Mouse (Mus musculus) embryonic facial prominence, embryonic 12.5 days (tissue): Measurements from ENCODE around the gene Zfc3h1. TPM values are rescaled to one million over a fixed set of nuclear protein-coding genes. Genes with fewer than 3 reads are reported as not detected.
A peak's percentile ranks its signal among the peaks of the same experiment; 100 is the strongest.

ENCODE experiments used
- ATAC-seq: fragments of 200-750 bp; cut with Nextera tagmentation; 2 replicates; pipeline ENCODE4 v1.8.0; 2017; ENCODE audit not compliant: insufficient number of reproducible peaks, insufficient read depth, low FRiP score, low TSS enrichment
- H3K27ac ChIP-seq: fragments of 300-500 bp; sonication (generic); 2 replicates; pipeline ENCODE4 v1.5.1; 2016; ENCODE audit warnings: mild to moderate bottlenecking
- H3K27me3 ChIP-seq: fragments of 300-500 bp; sonication (generic); 2 replicates; pipeline ENCODE4 v1.6.1; 2016; ENCODE audit warnings: mild to moderate bottlenecking, moderate library complexity
- H3K36me3 ChIP-seq: fragments of 300-500 bp; sonication (generic); 2 replicates; pipeline ENCODE4 v1.6.1; 2016; ENCODE audit warnings: mild to moderate bottlenecking
- H3K4me1 ChIP-seq: fragments of 300-500 bp; sonication (generic); 2 replicates; pipeline ENCODE4 v1.6.1; 2016
- H3K4me2 ChIP-seq: fragments of 300-500 bp; sonication (generic); replicated peaks from 2 replicates; pipeline ENCODE4 v1.6.1; 2016; ENCODE audit warnings: mild to moderate bottlenecking, moderate library complexity
- H3K4me3 ChIP-seq: fragments of 300-500 bp; sonication (generic); 2 replicates; pipeline ENCODE4 v1.5.1; 2016; ENCODE audit warnings: mild to moderate bottlenecking
- H3K9ac ChIP-seq: fragments of 300-500 bp; sonication (generic); 2 replicates; pipeline ENCODE4 v1.6.1; 2016; ENCODE audit warnings: mild to moderate bottlenecking, moderate library complexity
- H3K9me3 ChIP-seq: fragments of 300-500 bp; sonication (generic); 2 replicates; pipeline ENCODE4 v1.6.1; 2016; ENCODE audit warnings: mild to moderate bottlenecking, moderate library complexity
- WGBS: fragments of 180-500 bp; shearing (Covaris S2); methylation state at CpG from one replicate; pipeline ENCODE4 v1.1.7; 2016; 5-methylcytosine and 5-hydroxymethylcytosine counted together
- polyA plus RNA-seq: library from polyadenylated mRNA; unstranded; fragments of >200 nt; fragmentation: Nextera tagmentation; extraction: Ambion mirVana; gene quantifications from 2 replicates; pipeline ENCODE4 v1.2.1, GENCODE M21; 2016

Gene Zfc3h1
- polyA plus RNA-seq, 1 experiment from 2014 or later, result 28.2 TPM

- Histone ChIP-seq H3K4me2 (no peak overlapping the region), H3K4me3 (no peak overlapping the region), H3K27me3 (no peaks in the 10 kb centered on the region), H3K27ac (no peak overlapping the region), H3K9ac (no peak overlapping the region), H3K4me1 (peaks cover 2% of the 10 kb centered on the region; the same call in 1 of the 2 replicates), H3K9me3 (no peaks in the 10 kb centered on the region), H3K36me3 (peaks cover 10% of the 10 kb centered on the region; the same call in 1 of the 2 replicates)
- WGBS, result 89% methylated on average over 6 of the region's 7 CpGs
- ATAC-seq, result no peak
These were observed 28.7 kb upstream of the Zfc3h1 start for GRCm38 (mm10) chr10:115356106-115356505.

- H3K4me2 ChIP-seq, result no peak overlapping the region
- H3K9ac ChIP-seq, result no peak overlapping the region
- ATAC-seq, result no peak
- 93% methylated on average over 17 of the region's 17 CpGs for WGBS
- H3K9me3 ChIP-seq, result no peaks in the 10 kb centered on the region
- no peak overlapping the region for H3K4me3 ChIP-seq
- H3K4me1 ChIP-seq, result peaks cover 13% of the 10 kb centered on the region
- H3K27me3 ChIP-seq, result no peaks in the 10 kb centered on the region
- no peak overlapping the region for H3K27ac ChIP-seq
- H3K36me3 ChIP-seq, result peaks cover 10% of the 10 kb centered on the region; the same call in 1 of the 2 replicates
These were observed 26.4 kb upstream of the Zfc3h1 start for GRCm38 (mm10) chr10:115358216-115358919.

GRCm38 (mm10) chr10:115359066-115359465, 25.7 kb upstream of the Zfc3h1 start:
- Histone ChIP-seq H3K27me3 (no peaks in the 10 kb centered on the region), H3K27ac (no peak overlapping the region), H3K4me1 (peaks cover 13% of the 10 kb centered on the region), H3K9ac (no peak overlapping the region), H3K36me3 (peaks cover 10% of the 10 kb centered on the region; the same call in 1 of the 2 replicates), H3K4me2 (no peak overlapping the region), H3K4me3 (no peak overlapping the region), H3K9me3 (no peaks in the 10 kb centered on the region)
- WGBS, result 90% methylated on average over 7 of the region's 7 CpGs
- no peak for ATAC-seq

GRCm38 (mm10) chr10:115361840-115362622, 22.7 kb upstream of the Zfc3h1 start, which contains the start of gene Tmem19:
TSS of gene Tmem19 (minus strand) at chr10:115362501.
- Histone ChIP-seq H3K9me3 (no peaks in the 10 kb centered on the region), H3K4me1 (peaks cover 13% of the 10 kb centered on the region), H3K27me3 (no peaks in the 10 kb centered on the region), H3K4me3 (peak within 1 kb of the TSS; percentile 57), H3K9ac (peak within 1 kb of the TSS; percentile 51), H3K36me3 (0 out of 2 replicates have a peak, but pooled peaks cover 2% of the 10 kb centered on the region), H3K4me2 (peak within 1 kb of the TSS; percentile 65), H3K27ac (peak within 1 kb of the TSS; percentile 95)
- peak; percentile 99 for ATAC-seq
- 1% methylated on average over 56 of the region's 58 CpGs for WGBS

GRCm38 (mm10) chr10:115362623-115362964, 22.2 kb upstream of the Zfc3h1 start:
- Histone ChIP-seq H3K9me3 (no peaks in the 10 kb centered on the region), H3K27me3 (no peaks in the 10 kb centered on the region), H3K4me1 (peaks cover 13% of the 10 kb centered on the region), H3K4me3 (peak overlapping the region; percentile 57), H3K27ac (peak overlapping the region; percentile 95), H3K36me3 (no peaks in the 10 kb centered on the region), H3K4me2 (peak overlapping the region; percentile 65), H3K9ac (peak overlapping the region; percentile 51)
- peak; percentile 13; the same call in 1 of the 2 replicates for ATAC-seq
- 6% methylated on average over 9 of the region's 9 CpGs for WGBS

GRCm38 (mm10) chr10:115363151-115363550, 21.6 kb upstream of the Zfc3h1 start:
- Histone ChIP-seq H3K4me2 (peak overlapping the region; percentile 65), H3K4me1 (peaks cover 13% of the 10 kb centered on the region), H3K36me3 (no peaks in the 10 kb centered on the region), H3K9me3 (no peaks in the 10 kb centered on the region), H3K9ac (no peak overlapping the region), H3K27ac (0 out of 2 replicates have a peak overlapping the region, but pooled peaks have one; percentile 95), H3K27me3 (no peaks in the 10 kb centered on the region), H3K4me3 (peak overlapping the region; percentile 57)
- no peak for ATAC-seq
- WGBS, result 85% methylated on average over 4 of the region's 4 CpGs

GRCm38 (mm10) chr10:115381506-115382084, 3.2 kb upstream of the Zfc3h1 start:
- Histone ChIP-seq H3K27ac (no peak overlapping the region), H3K36me3 (peaks cover 4% of the 10 kb centered on the region; the same call in 1 of the 2 replicates), H3K4me2 (no peak overlapping the region), H3K4me1 (peaks cover 12% of the 10 kb centered on the region), H3K9ac (no peak overlapping the region), H3K9me3 (no peaks in the 10 kb centered on the region), H3K4me3 (no peak overlapping the region), H3K27me3 (no peaks in the 10 kb centered on the region)
- WGBS, result 81% methylated on average over 2 of the region's 2 CpGs
- ATAC-seq, result no peak

GRCm38 (mm10) chr10:115382846-115383643, 1.7 kb upstream of the Zfc3h1 start:
- peaks cover 4% of the 10 kb centered on the region; the same call in 1 of the 2 replicates for H3K36me3 ChIP-seq
- no peaks in the 10 kb centered on the region for H3K27me3 ChIP-seq
- peak overlapping the region; percentile 57 for H3K4me2 ChIP-seq
- no peak for ATAC-seq
- H3K4me3 ChIP-seq, result peak overlapping the region; percentile 97
- 29% methylated on average over 12 of the region's 12 CpGs for WGBS
- H3K9ac ChIP-seq, result peak overlapping the region; percentile 45
- H3K27ac ChIP-seq, result no peak overlapping the region
- peaks cover 17% of the 10 kb centered on the region for H3K4me1 ChIP-seq
- no peaks in the 10 kb centered on the region for H3K9me3 ChIP-seq

GRCm38 (mm10) chr10:115383644-115384220, 1.0 kb upstream of the Zfc3h1 start:
- Histone ChIP-seq H3K4me2 (peak overlapping the region; percentile 57), H3K4me1 (peaks cover 21% of the 10 kb centered on the region), H3K9ac (peak overlapping the region; percentile 81), H3K4me3 (peak overlapping the region; percentile 97), H3K27ac (peak overlapping the region; percentile 97), H3K27me3 (no peaks in the 10 kb centered on the region), H3K9me3 (no peaks in the 10 kb centered on the region), H3K36me3 (peaks cover 4% of the 10 kb centered on the region; the same call in 1 of the 2 replicates)
- 2% methylated on average over 15 of the region's 15 CpGs for WGBS
- no peak for ATAC-seq

- Histone ChIP-seq H3K4me3 (peak overlapping the region; percentile 97), H3K36me3 (peaks cover 12% of the 10 kb centered on the region), H3K27ac (peak overlapping the region; percentile 97), H3K4me1 (peaks cover 21% of the 10 kb centered on the region), H3K9ac (peak overlapping the region; percentile 95), H3K4me2 (peak overlapping the region; percentile 57), H3K27me3 (no peaks in the 10 kb centered on the region), H3K9me3 (no peaks in the 10 kb centered on the region)
- WGBS, result under 1% methylated on average over 94 of the region's 101 CpGs
- ATAC-seq, result peak; percentile 17
These were observed 551 bp downstream of the Zfc3h1 start for GRCm38 (mm10) chr10:115385018-115386002.
